Mouse (Mus musculus) cerebellum, adult 2 months (tissue): ENCODE data around the gene Vcan.

ENCODE experiments used
- CTCF ChIP-seq: fragments of 200-500 bp; IDR thresholded peaks from 2 replicates; pipeline ENCODE4 v1.5.1; 2011; ENCODE audit warnings: low read depth, mild to moderate bottlenecking, control low read depth, low read length, moderate library complexity, borderline replicate concordance; ENCODE audit not compliant: insufficient read depth
- POLR2A ChIP-seq: fragments of 200-500 bp; IDR thresholded peaks from 2 replicates; pipeline ENCODE4 v1.6.1; 2011; ENCODE audit warnings: low read length, control low read depth, borderline replicate concordance; ENCODE audit not compliant: insufficient read depth

- TF ChIP-seq POLR2A (no peak), CTCF (no peak)
These were observed 1.2 kb downstream of the Vcan start for GRCm38 (mm10) chr13:89741116-89741551.
